Mouse (Mus musculus): ENCODE measurements around the gene Mpi. TPM values are rescaled to one million over a fixed set of nuclear protein-coding genes. Genes with fewer than 3 reads are reported as not detected.
A peak's percentile ranks its signal among the peaks of the same experiment; 100 is the strongest.

Gene Mpi
- total RNA-seq, 2 experiments from 2014 or later: 10.8 to 17.8 TPM

GRCm38 (mm10) chr9:57562896-57563372, 10.4 kb upstream of the Mpi start:
- ATAC-seq (replicated peaks; ENCODE audit: poor library complexity, severe bottlenecking): peak; percentile 56

- peak; percentile 20; the same call in 1 of the 2 replicates for ATAC-seq (replicated peaks; ENCODE audit: poor library complexity, severe bottlenecking)
Observed at GRCm38 (mm10) chr9:57561711-57562099, 9.1 kb upstream of the Mpi start.

- peak; percentile 69 for ATAC-seq (replicated peaks; ENCODE audit: poor library complexity, severe bottlenecking)
Observed at GRCm38 (mm10) chr9:57560861-57561710, 8.5 kb upstream of the Mpi start, which contains the start of gene Scamp2. TSS of gene Scamp2 (plus strand) at chr9:57560943.

GRCm38 (mm10) chr9:57560263-57560662, 7.7 kb upstream of the Mpi start:
- ATAC-seq (replicated peaks; ENCODE audit: poor library complexity, severe bottlenecking): no peak

- no peak for ATAC-seq (replicated peaks; ENCODE audit: poor library complexity, severe bottlenecking)
Observed at GRCm38 (mm10) chr9:57559568-57559967, 7.0 kb upstream of the Mpi start.

- ATAC-seq (replicated peaks; ENCODE audit: poor library complexity, severe bottlenecking): no peak
Observed at GRCm38 (mm10) chr9:57558625-57559024, 6.1 kb upstream of the Mpi start.

- no peak for ATAC-seq (replicated peaks; ENCODE audit: poor library complexity, severe bottlenecking)
Observed at GRCm38 (mm10) chr9:57557215-57557614, 4.7 kb upstream of the Mpi start.

GRCm38 (mm10) chr9:57554753-57555152, 2.2 kb upstream of the Mpi start:
- no peak for ATAC-seq (replicated peaks; ENCODE audit: poor library complexity, severe bottlenecking)

- ATAC-seq (replicated peaks; ENCODE audit: poor library complexity, severe bottlenecking): no peak
Observed at GRCm38 (mm10) chr9:57553119-57553518, 556 bp upstream of the Mpi start.

- ATAC-seq (replicated peaks; ENCODE audit: poor library complexity, severe bottlenecking): no peak
Observed at GRCm38 (mm10) chr9:57550126-57550862, 2.3 kb downstream of the Mpi start.

- no peak for ATAC-seq (replicated peaks; ENCODE audit: poor library complexity, severe bottlenecking)
Observed at GRCm38 (mm10) chr9:57549186-57549585, 3.4 kb downstream of the Mpi start.

GRCm38 (mm10) chr9:57547869-57548268, 4.7 kb downstream of the Mpi start:
- no peak for ATAC-seq (replicated peaks; ENCODE audit: poor library complexity, severe bottlenecking)

- ATAC-seq (replicated peaks; ENCODE audit: poor library complexity, severe bottlenecking): no peak
Observed at GRCm38 (mm10) chr9:57547287-57547686, 5.3 kb downstream of the Mpi start.

- ATAC-seq (replicated peaks; ENCODE audit: poor library complexity, severe bottlenecking): no peak
Observed at GRCm38 (mm10) chr9:57543951-57544350, 8.6 kb downstream of the Mpi start.

- 0 out of 2 replicates have a peak, but pooled peaks have one; percentile 31 for ATAC-seq (replicated peaks; ENCODE audit: poor library complexity, severe bottlenecking)
Observed at GRCm38 (mm10) chr9:57541312-57541711, 11.3 kb downstream of the Mpi start.

- no peak for ATAC-seq (replicated peaks; ENCODE audit: poor library complexity, severe bottlenecking)
Observed at GRCm38 (mm10) chr9:57539550-57539949, 13.0 kb downstream of the Mpi start.

- ATAC-seq (replicated peaks; ENCODE audit: poor library complexity, severe bottlenecking): 0 out of 2 replicates have a peak, but pooled peaks have one; percentile 6
Observed at GRCm38 (mm10) chr9:57537728-57538181, 14.8 kb downstream of the Mpi start.

- peak; percentile 94 for ATAC-seq (replicated peaks; ENCODE audit: poor library complexity, severe bottlenecking)
Observed at GRCm38 (mm10) chr9:57537044-57537727, 15.4 kb downstream of the Mpi start, which contains the start of gene Fam219b. TSS of gene Fam219b (plus strand) at chr9:57537528.

- no peak for ATAC-seq (replicated peaks; ENCODE audit: poor library complexity, severe bottlenecking)
Observed at GRCm38 (mm10) chr9:57536362-57536761, 16.2 kb downstream of the Mpi start.

GRCm38 (mm10) chr9:57531946-57532345, 20.6 kb downstream of the Mpi start:
- no peak for ATAC-seq (replicated peaks; ENCODE audit: poor library complexity, severe bottlenecking)

Measured in granulocyte monocyte progenitor cell, adult 5-6 weeks (primary cell).